Mouse (Mus musculus) bone marrow macrophage, adult 2 months (primary cell): ENCODE measurements around the gene Cptp.

Source experiments
- CTCF ChIP-seq: IDR thresholded peaks from 2 replicates; pipeline ENCODE4 v1.5.1; 2012; ENCODE audit warnings: low read depth, mild to moderate bottlenecking, low read length, moderate library complexity
- POLR2A ChIP-seq: IDR thresholded peaks from 2 replicates; pipeline ENCODE4 v1.6.1; 2012; ENCODE audit warnings: mild to moderate bottlenecking, low read depth, low read length, borderline replicate concordance

- no peak for TF ChIP-seq POLR2A
- no peak for TF ChIP-seq CTCF
These were observed 9.9 kb downstream of the Cptp start for GRCm38 (mm10) chr4:155859318-155859717.
